Mouse (Mus musculus) spleen, adult 12 weeks (tissue): Measurements from ENCODE around the gene Btf3.

Source experiments
- DNase-seq: peaks from one replicate; pipeline ENCODE4 v3.0.0; 2022; ENCODE audit warnings: low spot score

Btf3 gene

GRCm38 (mm10) chr13:98336205-98336604 is 19.4 kb upstream of the Btf3 start:
- DNase-seq = no peak

DNA sequence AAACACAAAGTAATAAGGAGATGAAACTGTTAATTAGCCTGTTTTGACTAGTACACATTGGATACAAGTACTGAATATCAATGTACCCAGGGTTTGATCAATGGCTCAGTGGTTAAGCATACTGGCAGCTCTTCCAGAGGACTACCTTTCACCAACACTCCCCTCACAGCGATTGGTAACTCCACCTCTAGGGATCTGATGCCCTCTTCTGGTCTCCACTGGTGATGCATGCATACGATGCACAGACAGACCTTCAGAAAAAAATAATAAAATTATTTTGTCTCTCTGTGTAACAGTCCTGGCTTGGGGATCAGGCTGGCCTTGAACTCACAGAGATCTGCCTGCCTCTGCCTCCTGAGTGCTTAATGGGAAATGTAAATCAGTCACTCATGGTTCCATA is 15.3 kb upstream of the Btf3 start:
- DNase-seq = no peak

DNA sequence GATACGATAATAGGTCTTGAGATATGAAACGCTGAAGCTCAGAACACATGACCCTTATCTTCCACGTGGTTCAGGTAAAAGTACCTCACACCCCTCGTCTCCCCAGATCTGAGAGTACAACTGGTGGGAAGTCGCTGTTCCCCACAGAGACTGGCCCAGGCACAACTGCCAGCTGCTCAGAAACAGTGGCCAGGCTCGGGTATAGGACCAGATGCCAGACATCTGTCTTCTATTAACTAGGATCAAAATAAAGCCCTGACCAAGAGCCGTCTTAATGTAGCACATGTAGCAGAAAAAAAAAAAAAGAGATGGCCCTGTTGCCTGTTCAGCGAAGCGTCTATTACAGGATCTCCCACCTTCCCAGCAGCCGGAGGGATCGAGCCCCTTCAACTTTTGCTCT is 8.2 kb upstream of the Btf3 start:
- no peak for DNase-seq

GRCm38 (mm10) chr13:98317911-98318310 is 1.1 kb upstream of the Btf3 start:
- no peak for DNase-seq

- no peak for DNase-seq
Observed at GRCm38 (mm10) chr13:98317246-98317677, 456 bp upstream of the Btf3 start.

- DNase-seq = no peak
Observed at GRCm38 (mm10) chr13:98316140-98316479, 696 bp downstream of the Btf3 start.

GRCm38 (mm10) chr13:98315124-98315523 is 1.7 kb downstream of the Btf3 start:
- DNase-seq = no peak

- no peak for DNase-seq
Observed at GRCm38 (mm10) chr13:98313631-98314030, 3.2 kb downstream of the Btf3 start.

DNA sequence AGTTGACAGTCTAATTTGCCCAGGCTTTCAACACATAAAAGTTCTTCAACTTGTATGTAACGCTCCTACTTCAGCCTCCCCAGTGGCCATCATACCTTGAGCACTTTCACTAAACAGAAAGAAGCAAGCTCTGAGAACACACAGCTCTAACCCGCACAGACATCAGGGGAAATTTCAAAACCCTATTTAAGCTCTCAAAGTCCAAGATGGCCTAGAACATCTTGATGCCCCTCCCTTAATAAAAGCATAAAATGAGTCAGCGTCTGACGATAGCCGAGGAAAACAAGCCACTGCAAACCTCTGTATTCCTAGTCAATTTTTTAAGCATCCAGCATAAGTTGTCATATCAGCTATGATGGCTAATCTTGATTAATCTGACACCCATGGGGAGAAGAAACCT is 5.2 kb downstream of the Btf3 start:
- DNase-seq = no peak

DNA sequence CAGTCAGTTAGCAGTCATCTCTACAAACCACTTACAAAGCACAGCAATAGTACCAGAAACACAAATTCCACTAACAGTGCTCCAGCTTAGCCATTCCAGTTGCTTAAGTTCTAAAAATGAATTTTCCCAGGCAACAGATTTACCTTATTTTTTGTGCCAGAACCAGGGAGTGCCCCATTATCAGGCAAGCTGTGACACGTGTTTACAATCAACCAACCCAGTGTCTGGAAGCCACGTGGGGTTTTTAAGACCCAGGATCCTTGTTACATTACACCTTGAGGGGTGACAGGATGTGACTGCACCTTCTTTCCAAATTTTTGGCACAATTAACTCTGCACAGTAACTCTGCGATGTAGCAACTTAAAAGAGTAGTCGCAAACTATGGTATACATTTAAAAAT is 8.1 kb downstream of the Btf3 start:
- DNase-seq = no peak

GRCm38 (mm10) chr13:98308004-98308403 is 8.8 kb downstream of the Btf3 start:
- DNase-seq = no peak

- DNase-seq = no peak
Observed at GRCm38 (mm10) chr13:98306852-98307475, 9.8 kb downstream of the Btf3 start.

DNA sequence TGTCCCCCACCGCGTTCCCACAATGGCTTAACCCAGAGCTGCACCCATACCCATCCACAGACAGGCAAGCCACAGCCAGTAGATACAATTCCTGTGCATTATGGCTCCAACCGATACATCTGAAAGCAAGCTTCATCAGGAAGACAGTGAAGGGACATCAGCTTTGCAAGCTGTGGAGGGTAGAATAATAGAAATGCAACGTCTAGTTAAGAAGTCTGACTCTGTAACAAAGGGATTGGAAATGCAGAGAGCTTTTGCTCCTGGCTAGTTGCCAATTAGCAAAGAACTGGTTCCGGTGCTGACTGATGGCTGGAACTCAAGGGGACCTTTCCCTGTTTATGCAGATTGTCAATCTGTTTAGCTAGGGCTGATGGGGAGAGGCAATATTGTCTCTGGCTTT is 10.4 kb downstream of the Btf3 start:
- DNase-seq = no peak

DNA sequence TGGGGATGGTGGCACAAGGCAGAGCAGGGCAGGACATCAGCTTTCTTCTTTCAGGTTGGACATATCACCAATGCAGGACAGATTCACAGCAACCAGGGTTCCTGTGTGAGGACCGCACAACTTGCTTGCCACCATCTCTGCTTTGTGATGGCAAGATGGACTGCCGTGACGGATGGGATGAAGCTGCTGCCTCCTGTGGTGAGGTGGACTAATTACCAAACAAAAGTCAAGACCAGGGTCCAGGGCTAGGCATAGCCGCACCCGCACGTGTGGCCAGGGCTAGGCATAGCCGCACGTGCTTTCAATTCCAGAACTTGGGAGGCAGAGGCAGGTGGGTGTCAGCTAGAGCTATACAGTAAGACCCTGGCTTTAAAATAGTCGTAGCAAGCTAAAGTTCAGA is 11.5 kb downstream of the Btf3 start:
- no peak for DNase-seq

GRCm38 (mm10) chr13:98298833-98299758 is 17.7 kb downstream of the Btf3 start:
- DNase-seq = peak; percentile 58

- DNase-seq = no peak
Observed at GRCm38 (mm10) chr13:98297883-98298482, 18.8 kb downstream of the Btf3 start.

DNA sequence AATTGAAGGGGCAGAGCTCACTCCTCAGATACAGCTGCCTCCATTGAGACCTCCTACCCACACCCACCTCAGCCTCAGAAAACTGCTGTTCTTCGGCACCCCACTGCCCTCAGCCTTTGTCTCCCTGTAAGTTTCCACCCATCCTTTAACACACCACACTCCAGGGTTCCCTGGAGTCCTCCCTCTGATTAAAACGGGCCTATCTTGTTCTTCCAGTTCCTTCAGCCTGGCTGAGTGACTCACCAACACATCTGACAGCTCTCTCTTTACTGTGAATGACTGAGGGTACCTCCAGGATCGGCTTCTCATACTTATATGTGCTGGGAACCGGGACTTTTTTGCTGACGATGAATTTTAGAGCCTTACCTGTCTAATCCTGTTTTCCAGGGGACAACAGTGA is 20.7 kb downstream of the Btf3 start:
- no peak for DNase-seq

DNA sequence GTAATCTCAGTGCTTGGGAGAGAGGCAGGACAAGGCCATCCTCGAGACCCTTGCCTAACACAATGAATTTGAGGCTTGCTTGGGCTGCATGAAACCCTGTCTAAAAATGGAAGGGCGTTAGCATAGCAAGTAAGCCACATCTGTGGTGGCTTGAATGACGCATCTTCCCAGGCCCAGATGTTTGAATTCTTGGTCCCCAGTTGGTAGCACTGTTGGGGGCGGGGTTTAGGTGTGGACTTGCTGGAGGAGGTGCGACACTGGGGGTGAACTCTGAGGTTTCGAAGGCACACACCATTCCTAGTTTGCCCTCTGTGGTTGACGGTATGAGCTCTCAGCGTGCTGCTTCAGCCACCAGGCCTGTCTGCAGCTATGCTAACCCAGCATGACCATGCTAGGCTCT is 25.1 kb downstream of the Btf3 start:
- no peak for DNase-seq

DNA sequence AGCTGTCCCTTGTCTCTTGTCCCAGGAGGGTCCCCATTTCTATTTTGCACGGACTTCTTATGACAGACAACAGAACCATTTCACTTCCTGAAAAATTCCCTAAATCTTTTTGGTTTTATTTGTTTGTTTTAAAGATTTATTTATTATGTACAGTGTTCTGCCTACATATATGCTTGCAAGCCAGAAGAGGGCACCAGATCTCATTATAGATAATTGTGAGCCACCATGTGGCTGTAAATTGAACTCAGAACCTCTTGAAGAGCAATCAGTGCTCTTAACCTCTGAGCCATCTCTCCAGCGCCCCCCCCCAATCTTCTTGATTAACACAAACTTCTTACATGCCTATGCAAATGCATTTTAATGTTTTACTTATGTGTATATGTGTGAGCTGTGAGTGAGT is 26.1 kb downstream of the Btf3 start:
- no peak for DNase-seq

DNA sequence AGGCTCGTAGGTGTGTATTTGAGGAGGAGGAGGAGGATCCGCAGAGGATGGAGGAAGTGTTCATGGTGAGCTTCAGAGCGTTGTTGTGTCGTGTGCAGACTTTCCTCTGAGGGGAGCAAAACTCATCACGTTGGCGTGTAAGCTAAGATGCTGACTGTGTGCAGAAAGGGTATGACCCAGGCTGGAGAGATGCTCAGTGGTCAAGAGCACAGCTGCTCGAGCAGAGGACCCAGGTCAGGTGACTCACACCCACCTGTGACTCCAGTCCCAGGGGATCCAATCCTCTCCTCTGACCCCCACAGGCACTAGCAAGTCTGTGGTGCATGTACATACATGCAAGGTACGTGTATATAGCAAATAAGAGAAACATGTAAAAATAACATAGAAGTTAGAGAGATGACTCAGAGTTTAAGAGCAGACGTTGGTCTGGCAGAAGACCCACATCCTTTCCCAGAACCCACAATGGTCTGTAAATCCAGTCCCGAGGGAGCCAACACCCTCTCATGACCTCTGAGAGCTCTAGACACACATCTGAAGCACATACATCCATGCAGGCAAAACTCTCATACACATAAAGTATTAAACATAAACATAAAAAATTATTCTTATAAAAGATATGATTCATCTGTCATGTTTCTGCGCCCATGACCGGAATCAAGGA is 35.7 kb downstream of the Btf3 start:
- DNase-seq = no peak

- no peak for DNase-seq
Observed at GRCm38 (mm10) chr13:98279686-98280085, 37.1 kb downstream of the Btf3 start, which contains the start of gene Gm21976. TSS of gene Gm21976 (plus strand) at chr13:98279887.

- no peak for DNase-seq
Observed at GRCm38 (mm10) chr13:98277501-98277900, 39.3 kb downstream of the Btf3 start.

DNA sequence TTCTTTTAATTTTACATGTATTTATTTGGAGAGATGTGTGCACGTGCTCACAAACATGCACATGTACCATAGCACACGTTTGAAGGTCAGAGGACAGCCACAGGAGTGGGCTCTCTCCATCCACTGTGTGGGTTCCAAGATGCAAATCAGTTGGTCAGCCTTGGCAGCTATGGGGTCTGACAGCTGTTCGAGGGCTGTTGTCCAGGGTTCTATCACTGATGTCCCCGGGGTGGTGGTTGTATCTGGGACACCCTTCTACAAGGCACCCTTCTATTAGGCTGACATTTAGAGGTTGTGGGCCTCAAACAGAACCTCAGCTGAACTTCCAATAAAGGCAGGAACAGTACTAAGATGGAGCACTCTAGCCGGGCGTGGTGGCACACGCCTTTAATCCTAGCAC is 40.6 kb downstream of the Btf3 start:
- no peak for DNase-seq
